Mouse (Mus musculus) MEL (cell line): ENCODE results near the gene Cntn4. TPM values are rescaled to one million over a fixed set of nuclear protein-coding genes. Genes with fewer than 3 reads are reported as not detected.

Source experiments
- DNase-seq: peaks from one replicate; pipeline ENCODE4 v3.0.0; 2011; ENCODE audit warnings: low read depth, low spot score
- H3K27ac ChIP-seq: 2 replicates; pipeline ENCODE4 v1.5.1; 2012; ENCODE audit warnings: low read depth, mild to moderate bottlenecking, control low read depth, low read length, moderate library complexity; ENCODE audit not compliant: control insufficient read depth
- H3K27me3 ChIP-seq, 2 experiments: fragments of 150-350 bp in 1 of 2; sonication (generic) in 1 of 2; 2 replicates each; pipeline ENCODE4 v1.6.1; 2012; ENCODE audit warnings: low read length in 2 of 2, mild to moderate bottlenecking in 2 of 2, improper control_type of control experiment in 1 of 2, moderate library complexity in 1 of 2; ENCODE audit not compliant: insufficient read depth in 2 of 2, control insufficient read depth in 1 of 2
- H3K36me3 ChIP-seq, 2 experiments: 2 replicates each; pipeline ENCODE4 v1.6.1; 2012 to 2014; ENCODE audit warnings: low read length in 2 of 2, improper control_type of control experiment in 1 of 2, inconsistent platforms in 1 of 2, mild to moderate bottlenecking in 1 of 2; ENCODE audit not compliant: insufficient read depth in 2 of 2, control insufficient read depth in 1 of 2
- H3K4me1 ChIP-seq, 2 experiments: fragments of 150-350 bp in 1 of 2; sonication (generic) in 1 of 2; 2 replicates each; pipeline ENCODE4 v1.6.1; 2012; ENCODE audit warnings: low read length in 2 of 2, improper control_type of control experiment in 1 of 2, mild to moderate bottlenecking in 1 of 2; ENCODE audit not compliant: insufficient read depth in 2 of 2, control insufficient read depth in 1 of 2
- H3K4me3 ChIP-seq, 2 experiments: fragments of 150-350 bp in 1 of 2; sonication (generic) in 1 of 2; 2 replicates each; pipeline ENCODE4 v1.5.1; 2012; ENCODE audit warnings: low read depth in 2 of 2, low read length in 2 of 2, mild to moderate bottlenecking in 2 of 2, moderate library complexity in 2 of 2, control low read depth in 1 of 2, improper control_type of control experiment in 1 of 2; ENCODE audit not compliant: control insufficient read depth in 1 of 2, insufficient read depth in 1 of 2
- H3K79me2 ChIP-seq: 2 replicates; pipeline ENCODE4 v1.6.1; 2012; ENCODE audit warnings: mild to moderate bottlenecking, low read length, moderate library complexity; ENCODE audit not compliant: control insufficient read depth, poor library complexity, insufficient read depth
- H3K9ac ChIP-seq: 2 replicates; pipeline ENCODE4 v1.6.1; 2012; ENCODE audit warnings: low read depth, mild to moderate bottlenecking, control low read depth, low read length, moderate library complexity; ENCODE audit not compliant: control insufficient read depth, poor library complexity, severe bottlenecking
- H3K9me3 ChIP-seq: fragments of 150-350 bp; sonication (generic); replicated peaks from 2 replicates; pipeline ENCODE4 v1.6.1; 2012; ENCODE audit warnings: mild to moderate bottlenecking, low read length, improper control_type of control experiment, moderate library complexity; ENCODE audit not compliant: insufficient read depth
- BHLHE40 ChIP-seq: IDR thresholded peaks from 2 replicates; pipeline ENCODE4 v1.6.1; 2012; ENCODE audit warnings: low read depth, mild to moderate bottlenecking, inconsistent platforms, low read length, improper control_type of control experiment, borderline replicate concordance
- CHD1 ChIP-seq: IDR thresholded peaks from 2 replicates; pipeline ENCODE4 v1.6.1; 2012; ENCODE audit warnings: low read depth, mild to moderate bottlenecking, inconsistent platforms, low read length, improper control_type of control experiment
- EP300 ChIP-seq, 2 experiments: IDR thresholded peaks; 2 replicates each; pipeline ENCODE4 v1.6.1; 2011; ENCODE audit warnings: improper control_type of control experiment in 2 of 2, low read length in 2 of 2, low read depth in 1 of 2, mild to moderate bottlenecking in 1 of 2
- GABPA ChIP-seq: IDR thresholded peaks from 2 replicates; pipeline ENCODE4 v1.6.1; 2012; ENCODE audit warnings: low read depth, mild to moderate bottlenecking, inconsistent platforms, low read length, improper control_type of control experiment, moderate library complexity
- GATA1 ChIP-seq: IDR thresholded peaks from 2 replicates; pipeline ENCODE4 v1.6.1; 2011; ENCODE audit warnings: low read depth, low read length, improper control_type of control experiment
- HCFC1 ChIP-seq: IDR thresholded peaks from 2 replicates; pipeline ENCODE4 v1.6.1; 2012; ENCODE audit warnings: low read depth, mild to moderate bottlenecking, inconsistent platforms, low read length, improper control_type of control experiment, moderate library complexity
- KAT2A ChIP-seq: conservative IDR thresholded peaks from 2 replicates; pipeline ENCODE4 v1.6.1; 2012; ENCODE audit warnings: low read depth, low read length, improper control_type of control experiment, inconsistent platforms
- MAFK ChIP-seq: IDR thresholded peaks from 2 replicates; pipeline ENCODE4 v1.6.1; 2011; ENCODE audit warnings: low read depth, mild to moderate bottlenecking, low read length, improper control_type of control experiment, borderline replicate concordance
- MXI1 ChIP-seq: IDR thresholded peaks from 2 replicates; pipeline ENCODE4 v1.6.1; 2011; ENCODE audit warnings: mild to moderate bottlenecking, low read depth, low read length, improper control_type of control experiment
- MYB ChIP-seq: IDR thresholded peaks from 2 replicates; pipeline ENCODE4 v1.6.1; 2011; ENCODE audit warnings: mild to moderate bottlenecking, low read depth, low read length, improper control_type of control experiment
- MYC ChIP-seq: IDR thresholded peaks from 2 replicates; pipeline ENCODE4 v1.6.1; 2011; ENCODE audit warnings: low read depth, mild to moderate bottlenecking, low read length, improper control_type of control experiment, moderate library complexity
- POLR2A ChIP-seq, 2 experiments: IDR thresholded peaks; 2 replicates each; pipeline ENCODE4 v1.6.1; 2011 to 2012; ENCODE audit warnings: low read length in 2 of 2, mild to moderate bottlenecking in 2 of 2, control low read depth in 1 of 2, improper control_type of control experiment in 1 of 2, low read depth in 1 of 2, moderate library complexity in 1 of 2; ENCODE audit not compliant: control insufficient read depth in 1 of 2, insufficient read depth in 1 of 2, poor library complexity in 1 of 2
- POLR2AphosphoS5 ChIP-seq: IDR thresholded peaks from 2 replicates; pipeline ENCODE4 v1.6.1; 2012; ENCODE audit warnings: low read depth, borderline replicate concordance, mild to moderate bottlenecking, inconsistent platforms, low read length, moderate library complexity, mixed read lengths
- RAD21 ChIP-seq: IDR thresholded peaks from 2 replicates; pipeline ENCODE4 v1.6.1; 2011; ENCODE audit warnings: mild to moderate bottlenecking, low read depth, low read length, improper control_type of control experiment
- RCOR1 ChIP-seq: IDR thresholded peaks from 2 replicates; pipeline ENCODE4 v1.6.1; 2012; ENCODE audit warnings: low read depth, mild to moderate bottlenecking, inconsistent platforms, low read length, improper control_type of control experiment
- SIN3A ChIP-seq: IDR thresholded peaks from 2 replicates; pipeline ENCODE4 v1.6.1; 2012; ENCODE audit warnings: low read length, improper control_type of control experiment, inconsistent platforms
- TCF12 ChIP-seq: IDR thresholded peaks from 2 replicates; pipeline ENCODE4 v1.6.1; 2014; ENCODE audit warnings: low read depth, mild to moderate bottlenecking, inconsistent platforms, low read length, improper control_type of control experiment, moderate library complexity
- UBTF ChIP-seq: IDR thresholded peaks from 2 replicates; pipeline ENCODE4 v1.6.1; 2012; ENCODE audit warnings: low read depth, mild to moderate bottlenecking, inconsistent platforms, low read length, improper control_type of control experiment, moderate library complexity, borderline replicate concordance; ENCODE audit not compliant: insufficient read depth
- USF1 ChIP-seq: IDR thresholded peaks from 2 replicates; pipeline ENCODE4 v1.6.1; 2014; ENCODE audit warnings: low read depth, mild to moderate bottlenecking, inconsistent platforms, low read length, improper control_type of control experiment, moderate library complexity
- USF2 ChIP-seq, 2 experiments: IDR thresholded peaks; 2 replicates each; pipeline ENCODE4 v1.6.1; 2011 to 2012; ENCODE audit warnings: improper control_type of control experiment in 2 of 2, low read length in 2 of 2, borderline replicate concordance in 1 of 2, inconsistent platforms in 1 of 2, low read depth in 1 of 2, mild to moderate bottlenecking in 1 of 2; ENCODE audit not compliant: insufficient read depth in 1 of 2
- ZC3H11A ChIP-seq: IDR thresholded peaks from 2 replicates; pipeline ENCODE4 v1.6.1; 2012; ENCODE audit warnings: low read depth, mild to moderate bottlenecking, inconsistent platforms, low read length, improper control_type of control experiment
- ZMIZ1 ChIP-seq: IDR thresholded peaks from 2 replicates; pipeline ENCODE4 v1.6.1; 2012; ENCODE audit warnings: low read depth, mild to moderate bottlenecking, inconsistent platforms, low read length, improper control_type of control experiment, moderate library complexity
- polyA plus RNA-seq, 2 experiments: library from polyadenylated mRNA; stranded (reverse) in 1 of 2; unstranded in 1 of 2; fragments of >175 nt in 1 of 2; fragments of >200 nt in 1 of 2; gene quantifications; 2 replicates each; pipeline versions ENCODE4 v1.2.1 to v1.2.4; 2012; ENCODE audit warnings: low replicate concordance in 2 of 2, low read depth in 1 of 2; ENCODE audit not compliant: insufficient read length in 2 of 2, insufficient read depth in 1 of 2, missing spikeins in 1 of 2
- total RNA-seq: library from RNA; depleted of rRNA; stranded (reverse); fragments of 300-350 nt; gene quantifications from 2 replicates; pipeline ENCODE4 v1.2.3, GENCODE M21; 2012; rRNA removed

Gene Cntn4
- total RNA-seq (not detected in 2 replicates), polyA plus RNA-seq (not detected)

- no peak for DNase-seq
- Histone ChIP-seq H3K4me1 (no peaks in the 10 kb centered on the region), H3K9me3 (no peaks in the 10 kb centered on the region), H3K4me3 (no peak within 1 kb of the TSS), H3K27ac (no peak within 1 kb of the TSS), H3K9ac (no peak within 1 kb of the TSS), H3K36me3 (no peaks in the 10 kb centered on the region), H3K27me3 (no peaks in the 10 kb centered on the region), H3K79me2 (no peaks in the 10 kb centered on the region)
- no peak for TF ChIP-seq RAD21
- no peak for TF ChIP-seq USF2 (IDR thresholded peaks at IDR 0.05; ENCODE audit: borderline replicate concordance in 1 of 2, insufficient read depth in 1 of 2, low read depth in 1 of 2, low read length in 2 of 2)
- TF ChIP-seq RCOR1: no peak
- TF ChIP-seq MAFK: no peak
- no peak for TF ChIP-seq BHLHE40
- TF ChIP-seq UBTF: no peak
- no peak for TF ChIP-seq HCFC1
- TF ChIP-seq USF1: no peak
- TF ChIP-seq ZMIZ1: no peak
- TF ChIP-seq GABPA: no peak
- no peak for TF ChIP-seq TCF12
- no peak for TF ChIP-seq MYC
- TF ChIP-seq MYB: no peak
- TF ChIP-seq KAT2A: no peak
- no peak for TF ChIP-seq POLR2A (IDR thresholded peaks at IDR 0.05; ENCODE audit: control insufficient read depth in 1 of 2, insufficient read depth in 1 of 2, low read depth in 1 of 2, low read length in 2 of 2, poor library complexity in 1 of 2)
- TF ChIP-seq MXI1: no peak
Observed at GRCm38 (mm10) chr6:105677149-105678031, at the start of gene Cntn4. Cntn4 (plus strand) TSS chr6:105677660.

GRCm38 (mm10) chr6:105674276-105674675 lies 3.2 kb upstream of the Cntn4 start:
- Histone ChIP-seq H3K79me2 (no peaks in the 10 kb centered on the region), H3K4me3 (no peak overlapping the region), H3K9me3 (no peaks in the 10 kb centered on the region), H3K4me1 (no peaks in the 10 kb centered on the region), H3K9ac (no peak overlapping the region), H3K27me3 (no peaks in the 10 kb centered on the region), H3K27ac (no peak overlapping the region), H3K36me3 (no peaks in the 10 kb centered on the region)
- no peak for TF ChIP-seq SIN3A
- no peak for TF ChIP-seq USF2 (IDR thresholded peaks at IDR 0.05; ENCODE audit: borderline replicate concordance in 1 of 2, insufficient read depth in 1 of 2, low read depth in 1 of 2, low read length in 2 of 2)
- TF ChIP-seq CHD1: no peak
- no peak for TF ChIP-seq TCF12
- no peak for TF ChIP-seq GATA1
- TF ChIP-seq MXI1: no peak
- no peak for TF ChIP-seq POLR2A (IDR thresholded peaks at IDR 0.05; ENCODE audit: control insufficient read depth in 1 of 2, insufficient read depth in 1 of 2, low read depth in 1 of 2, low read length in 2 of 2, poor library complexity in 1 of 2)
- no peak for TF ChIP-seq EP300 (IDR thresholded peaks at IDR 0.05; ENCODE audit: low read depth in 1 of 2, low read length in 2 of 2)
- TF ChIP-seq POLR2AphosphoS5: no peak
- TF ChIP-seq ZC3H11A: no peak
- no peak for DNase-seq
